Mouse (Mus musculus): ENCODE results near the gene Ptprm. TPM values are rescaled to one million over a fixed set of nuclear protein-coding genes. Genes with fewer than 3 reads are reported as not detected.

Ptprm gene
- polyA plus RNA-seq, 2 experiments = 15.8 to 21.8 TPM

DNA sequence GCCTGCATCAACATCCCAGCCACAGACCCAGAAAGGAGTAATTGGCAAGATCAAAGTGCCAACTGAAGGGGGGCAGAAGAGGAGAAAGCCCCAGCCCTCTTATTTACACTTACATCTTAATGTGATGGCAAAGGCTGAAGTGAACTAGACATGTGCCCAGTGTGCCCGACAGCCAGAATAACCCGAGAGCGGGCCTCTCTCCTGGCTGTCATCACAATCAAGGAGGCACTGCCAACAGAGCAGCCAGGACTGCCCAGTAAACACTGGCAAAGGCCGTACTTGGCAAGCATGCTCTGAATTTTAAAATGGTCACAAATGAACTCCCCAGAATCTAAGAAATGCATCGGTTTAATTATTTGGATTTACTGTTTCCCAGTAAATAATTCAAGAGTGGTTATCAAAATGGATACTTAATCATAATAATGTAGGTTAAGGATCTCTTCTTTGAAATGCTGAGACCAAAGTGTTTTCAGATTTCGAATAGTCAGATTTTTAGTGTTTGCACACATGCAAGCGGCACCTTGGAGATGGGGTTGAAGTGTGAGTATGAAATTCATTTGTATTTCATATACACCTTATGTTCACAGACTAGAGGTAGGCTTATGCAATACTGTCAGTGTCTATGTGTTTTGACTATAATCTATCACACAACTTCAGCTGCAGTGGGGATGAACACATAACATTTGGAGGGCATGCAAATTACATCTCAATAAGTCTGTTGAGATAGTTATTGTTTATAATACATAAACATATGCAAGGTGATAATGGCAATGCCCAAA lies 282.8 kb downstream of the Ptprm start:
- WGBS = 82% methylated on average over 7 of the region's 7 CpGs
- TF ChIP-seq POLR2A (IDR thresholded peaks at IDR 0.05; ENCODE audit: borderline replicate concordance, extremely low read depth, insufficient read depth, insufficient read length) = no peak
- Histone ChIP-seq H3K9ac (ENCODE audit: low read depth, low read length, severe bottlenecking) (no peak overlapping the region), H3K27ac (replicated peaks; ENCODE audit: low read depth, low read length) (no peak overlapping the region), H3K4me1 (ENCODE audit: control insufficient read depth, insufficient read depth, low read length) (peaks cover 5% of the 10 kb centered on the region; the same call in 1 of the 2 replicates), H3K36me3 (ENCODE audit: control insufficient read depth, insufficient read depth, low read length) (no peaks in the 10 kb centered on the region), H3K9me3 (ENCODE audit: control insufficient read depth, low read length) (no peaks in the 10 kb centered on the region), H3K4me3 (replicated peaks; ENCODE audit: low read length) (no peak overlapping the region), H3K27me3 (ENCODE audit: control insufficient read depth, insufficient read depth, low read length) (no peaks in the 10 kb centered on the region), H3K4me2 (replicated peaks; ENCODE audit: low read depth, low read length, severe bottlenecking) (no peak overlapping the region)
- ATAC-seq (ENCODE audit: low FRiP score, low read depth) (no peak), DNase-seq (ENCODE audit: low spot score) (no peak)

DNA sequence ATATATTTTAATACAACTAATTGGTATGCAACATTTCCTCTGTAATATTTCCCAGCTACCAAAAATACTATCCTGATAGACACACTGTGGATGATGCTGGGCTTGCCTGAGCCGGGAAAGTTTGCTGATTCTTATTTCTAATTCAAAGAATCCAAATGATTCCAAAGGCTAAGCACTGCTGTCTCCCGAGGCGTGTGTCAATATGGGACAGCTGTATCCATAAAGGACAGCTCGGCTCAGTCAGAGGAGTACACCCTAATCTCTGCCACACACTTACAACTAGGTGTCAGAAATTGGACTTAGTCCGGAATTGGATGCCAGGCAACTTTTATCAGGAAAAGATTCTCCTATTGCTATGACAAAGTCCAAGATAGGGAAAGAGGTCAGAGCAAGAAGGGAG lies 290.6 kb downstream of the Ptprm start:
- Histone ChIP-seq H3K9ac (ENCODE audit: low read depth, low read length, severe bottlenecking) (no peak overlapping the region), H3K36me3 (ENCODE audit: control insufficient read depth, insufficient read depth, low read length) (no peaks in the 10 kb centered on the region), H3K4me1 (ENCODE audit: control insufficient read depth, insufficient read depth, low read length) (no peaks in the 10 kb centered on the region), H3K9me3 (ENCODE audit: control insufficient read depth, low read length) (no peaks in the 10 kb centered on the region), H3K4me3 (replicated peaks; ENCODE audit: low read length) (no peak overlapping the region), H3K27me3 (ENCODE audit: control insufficient read depth, insufficient read depth, low read length) (no peaks in the 10 kb centered on the region), H3K27ac (replicated peaks; ENCODE audit: low read depth, low read length) (no peak overlapping the region), H3K4me2 (replicated peaks; ENCODE audit: low read depth, low read length, severe bottlenecking) (no peak overlapping the region)
- no peak for TF ChIP-seq POLR2A (IDR thresholded peaks at IDR 0.05; ENCODE audit: borderline replicate concordance, extremely low read depth, insufficient read depth, insufficient read length)
- WGBS = 87% methylated on average over 5 of the region's 5 CpGs
- ATAC-seq (ENCODE audit: low FRiP score, low read depth) = no peak
- DNase-seq (ENCODE audit: low spot score) = no peak

DNA sequence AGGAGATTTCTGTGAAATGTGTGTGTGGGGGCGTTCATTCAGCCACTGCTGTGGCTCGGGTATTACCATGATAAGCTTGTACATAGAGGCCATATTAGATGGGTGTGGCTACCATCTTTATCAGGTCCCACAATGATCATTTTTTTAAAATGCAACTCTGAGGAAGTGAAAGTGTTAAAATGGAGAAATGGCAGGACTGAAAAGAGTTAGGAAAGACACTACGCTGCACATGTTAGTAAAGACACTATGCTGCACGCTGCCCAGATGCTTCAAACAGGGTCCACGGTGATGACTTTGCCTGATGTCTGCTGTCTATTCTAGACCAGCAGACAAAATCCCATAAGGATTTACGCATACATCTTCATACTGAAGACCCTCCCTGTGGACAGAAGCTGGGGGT lies 298.6 kb downstream of the Ptprm start:
- no peak for ATAC-seq (ENCODE audit: low FRiP score, low read depth)
- H3K9ac ChIP-seq (ENCODE audit: low read depth, low read length, severe bottlenecking) = no peak overlapping the region
- DNase-seq (ENCODE audit: low spot score) = no peak
- H3K9me3 ChIP-seq (ENCODE audit: control insufficient read depth, low read length) = no peaks in the 10 kb centered on the region
- WGBS = 89% methylated on average over 6 of the region's 6 CpGs
- H3K4me3 ChIP-seq (replicated peaks; ENCODE audit: low read length) = no peak overlapping the region
- no peak overlapping the region for H3K27ac ChIP-seq (replicated peaks; ENCODE audit: low read depth, low read length)
- H3K4me2 ChIP-seq (replicated peaks; ENCODE audit: low read depth, low read length, severe bottlenecking) = no peak overlapping the region
- no peaks in the 10 kb centered on the region for H3K4me1 ChIP-seq (ENCODE audit: control insufficient read depth, insufficient read depth, low read length)
- no peak for TF ChIP-seq POLR2A (IDR thresholded peaks at IDR 0.05; ENCODE audit: borderline replicate concordance, extremely low read depth, insufficient read depth, insufficient read length)
- H3K36me3 ChIP-seq (ENCODE audit: control insufficient read depth, insufficient read depth, low read length) = no peaks in the 10 kb centered on the region
- H3K27me3 ChIP-seq (ENCODE audit: control insufficient read depth, insufficient read depth, low read length) = no peaks in the 10 kb centered on the region

DNA sequence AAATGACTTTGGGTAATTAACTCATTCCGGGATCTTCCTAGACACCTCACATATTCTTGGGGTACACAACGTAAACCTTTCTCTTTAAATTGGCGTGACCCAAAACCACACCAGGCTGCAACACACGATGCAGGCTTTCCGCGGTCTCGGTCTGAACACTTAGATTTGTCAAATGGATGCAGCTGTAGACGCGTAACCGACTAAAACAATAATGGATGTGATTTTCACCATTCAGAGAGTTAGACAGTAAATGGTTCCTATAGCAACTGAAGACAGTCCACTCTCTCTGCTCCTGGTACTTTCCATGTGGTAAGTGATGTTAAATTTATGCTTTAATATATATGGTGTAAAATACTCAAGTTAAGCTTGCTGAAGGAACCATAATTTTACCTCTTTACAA lies 300.1 kb downstream of the Ptprm start:
- DNase-seq (ENCODE audit: low spot score) = no peak
- Histone ChIP-seq H3K27ac (replicated peaks; ENCODE audit: low read depth, low read length) (no peak overlapping the region), H3K4me3 (replicated peaks; ENCODE audit: low read length) (no peak overlapping the region), H3K4me1 (ENCODE audit: control insufficient read depth, insufficient read depth, low read length) (no peaks in the 10 kb centered on the region), H3K4me2 (replicated peaks; ENCODE audit: low read depth, low read length, severe bottlenecking) (no peak overlapping the region), H3K36me3 (ENCODE audit: control insufficient read depth, insufficient read depth, low read length) (no peaks in the 10 kb centered on the region), H3K9me3 (ENCODE audit: control insufficient read depth, low read length) (no peaks in the 10 kb centered on the region), H3K9ac (ENCODE audit: low read depth, low read length, severe bottlenecking) (no peak overlapping the region), H3K27me3 (ENCODE audit: control insufficient read depth, insufficient read depth, low read length) (no peaks in the 10 kb centered on the region)
- TF ChIP-seq POLR2A (IDR thresholded peaks at IDR 0.05; ENCODE audit: borderline replicate concordance, extremely low read depth, insufficient read depth, insufficient read length) = no peak
- WGBS = 91% methylated on average over 10 of the region's 10 CpGs
- no peak for ATAC-seq (ENCODE audit: low FRiP score, low read depth)

DNA sequence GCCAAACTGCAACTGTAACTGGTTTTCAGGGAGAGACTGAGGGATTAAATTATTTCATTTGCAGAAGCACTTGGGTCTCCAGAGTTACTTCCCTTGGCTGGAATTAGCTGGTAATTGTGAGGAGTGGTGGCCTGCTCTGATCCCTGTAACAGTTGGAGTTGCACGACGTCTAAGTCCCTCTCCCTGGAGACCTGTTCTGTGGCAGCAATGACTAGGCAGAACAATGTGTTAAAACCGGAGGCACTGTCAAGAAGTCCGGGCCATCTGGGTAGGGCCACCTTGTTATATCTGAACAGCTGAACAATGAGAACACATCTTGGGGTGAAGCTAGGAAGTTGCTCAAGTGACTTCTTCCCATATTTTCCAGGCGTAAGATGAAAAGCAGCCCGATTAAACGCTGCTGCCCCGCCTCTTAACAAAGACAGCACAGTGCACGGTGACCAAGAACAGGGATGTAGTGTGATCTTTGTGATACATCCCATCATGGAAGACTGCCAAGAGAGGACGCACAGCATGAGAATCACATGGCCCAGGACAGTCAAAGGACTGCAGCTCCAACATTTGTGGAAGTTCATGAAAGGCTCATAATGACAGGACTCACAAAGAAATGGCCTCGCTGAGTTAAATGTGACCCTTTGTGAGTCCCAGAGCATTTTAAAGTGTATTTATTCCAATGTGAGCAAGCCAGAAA lies 301.5 kb downstream of the Ptprm start:
- Histone ChIP-seq H3K9ac (ENCODE audit: low read depth, low read length, severe bottlenecking) (no peak overlapping the region), H3K4me2 (replicated peaks; ENCODE audit: low read depth, low read length, severe bottlenecking) (no peak overlapping the region), H3K4me1 (ENCODE audit: control insufficient read depth, insufficient read depth, low read length) (no peaks in the 10 kb centered on the region), H3K27ac (replicated peaks; ENCODE audit: low read depth, low read length) (no peak overlapping the region), H3K9me3 (ENCODE audit: control insufficient read depth, low read length) (no peaks in the 10 kb centered on the region), H3K36me3 (ENCODE audit: control insufficient read depth, insufficient read depth, low read length) (no peaks in the 10 kb centered on the region), H3K4me3 (replicated peaks; ENCODE audit: low read length) (no peak overlapping the region), H3K27me3 (ENCODE audit: control insufficient read depth, insufficient read depth, low read length) (no peaks in the 10 kb centered on the region)
- 67% methylated on average over 11 of the region's 11 CpGs for WGBS
- TF ChIP-seq POLR2A (IDR thresholded peaks at IDR 0.05; ENCODE audit: borderline replicate concordance, extremely low read depth, insufficient read depth, insufficient read length) = no peak
- ATAC-seq (ENCODE audit: low FRiP score, low read depth) = no peak
- no peak for DNase-seq (ENCODE audit: low spot score)

All from limb, embryonic 14.5 days (tissue).